Mouse (Mus musculus) liver, postnatal 0 days (tissue): ENCODE data around the gene Rtel1.

Experiments used
- CTCF ChIP-seq: sonication (generic); IDR thresholded peaks from 2 replicates; pipeline ENCODE4 v1.5.1; 2016; ENCODE audit warnings: antibody characterized with exemption, low read depth
- EP300 ChIP-seq: IDR thresholded peaks from 2 replicates; pipeline ENCODE4 v1.6.1; 2016; ENCODE audit warnings: antibody characterized with exemption, low read depth, mild to moderate bottlenecking

GRCm38 (mm10) chr2:181287338-181287957, 32.1 kb upstream of the Rtel1 start:
- no peak for TF ChIP-seq EP300
- no peak for TF ChIP-seq CTCF
